Mouse (Mus musculus) heart, adult 2 months (tissue): ENCODE measurements around the gene Pde4d.

Experiments used
- CTCF ChIP-seq: fragments of 200-600 bp; IDR thresholded peaks from 2 replicates; pipeline ENCODE4 v1.8.1; 2022; ENCODE audit warnings: antibody characterized with exemption, mild to moderate bottlenecking, moderate library complexity
- EP300 ChIP-seq: fragments of 200-500 bp; IDR thresholded peaks from 2 replicates; pipeline ENCODE4 v1.6.1; 2011; ENCODE audit warnings: low read depth, low read length, control low read depth; ENCODE audit not compliant: insufficient read depth
- POLR2A ChIP-seq: fragments of 200-500 bp; IDR thresholded peaks from 2 replicates; pipeline ENCODE4 v1.6.1; 2011; ENCODE audit warnings: mild to moderate bottlenecking, low read depth, low read length, control low read depth; ENCODE audit not compliant: insufficient read depth

DNA sequence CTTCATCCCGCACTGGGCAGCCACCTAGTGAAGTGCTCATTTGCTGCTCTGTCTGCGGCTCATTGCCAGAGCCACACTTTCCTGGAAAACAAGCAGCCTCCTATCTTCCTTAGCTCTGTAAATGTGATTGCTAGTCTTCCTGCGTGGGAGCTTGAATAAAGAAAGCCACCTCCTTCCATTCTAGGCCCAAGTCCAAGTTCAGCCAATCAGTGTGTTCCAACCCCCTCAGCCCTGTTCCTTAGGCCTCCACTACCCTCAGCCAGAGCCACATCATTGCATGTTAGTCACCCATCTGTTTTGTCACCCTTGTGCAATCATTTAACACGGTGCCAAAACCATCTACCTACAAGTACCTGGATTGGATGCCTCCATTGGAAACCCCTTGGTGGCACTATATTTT lies 786.3 kb downstream of the Pde4d start:
- no peak for TF ChIP-seq POLR2A
- no peak for TF ChIP-seq CTCF
- TF ChIP-seq EP300: no peak
